Mouse (Mus musculus) gastrocnemius, postnatal 14 days (tissue): ENCODE measurements around the gene Trem3. TPM values are rescaled to one million over a fixed set of nuclear protein-coding genes. Genes with fewer than 3 reads are reported as not detected.

Experiments
- DNase-seq: peaks from one replicate; pipeline ENCODE4 v3.0.0; 2021; ENCODE audit warnings: mixed read lengths
- intact Hi-C: fragments of 180-260 bp; cut with DNase I; formaldehyde crosslinking; loops from one replicate; pipeline ENCODE4 v1.15.1; 2025; ENCODE audit warnings: low total_unique reads
- total RNA-seq, 2 experiments: library from RNA; stranded (reverse); gene quantifications; 2 replicates each; pipeline ENCODE4 v1.2.3; 2021

Trem3 gene
- total RNA-seq, 2 experiments from 2014 or later, result not detected

GRCm38 (mm10) chr17:48267591-48267990 is 20.0 kb downstream of the Trem3 start:
- no peak for DNase-seq
- intact Hi-C loops, result no loop called here

- no peak for DNase-seq
- intact Hi-C loops, result no loop called here
Observed at GRCm38 (mm10) chr17:48268276-48268675, 20.7 kb downstream of the Trem3 start.

- intact Hi-C loops, result loop anchor here (10.0 kb wide), 1 partner anchor 335 kb away; no protein-coding TSS in a partner anchor
- no peak for DNase-seq
Observed at GRCm38 (mm10) chr17:48269833-48270232, 22.3 kb downstream of the Trem3 start.

- intact Hi-C loops, result loop anchor here (10.0 kb wide), 1 partner anchor 333 kb away; no protein-coding TSS in a partner anchor
- DNase-seq, result no peak
Observed at GRCm38 (mm10) chr17:48272158-48272557, 24.6 kb downstream of the Trem3 start.

GRCm38 (mm10) chr17:48272598-48272997 is 25.0 kb downstream of the Trem3 start:
- intact Hi-C loops, result loop anchor here (10.0 kb wide), 1 partner anchor 332 kb away; no protein-coding TSS in a partner anchor
- DNase-seq, result no peak

- intact Hi-C loops, result loop anchor here (2.0 to 10.0 kb wide), 2 partner anchors 67 to 331 kb away; no protein-coding TSS in a partner anchor
Observed at GRCm38 (mm10) chr17:48274098-48274497, 26.5 kb downstream of the Trem3 start.

GRCm38 (mm10) chr17:48274885-48275284 is 27.3 kb downstream of the Trem3 start:
- intact Hi-C loops, result loop anchor here (2.0 to 10.0 kb wide), 2 partner anchors 66 to 330 kb away; no protein-coding TSS in a partner anchor
- peak; percentile 67 for DNase-seq

More at GRCm38 (mm10) chr17:48274098-48274497, 26.5 kb downstream of the Trem3 start:
- no peak for DNase-seq

- intact Hi-C loops, result loop anchor here (2.0 to 10.0 kb wide), 2 partner anchors 65 to 329 kb away; no protein-coding TSS in a partner anchor
- no peak for DNase-seq
Observed at GRCm38 (mm10) chr17:48275736-48276135, 28.2 kb downstream of the Trem3 start.

- DNase-seq, result no peak
- intact Hi-C loops, result loop anchor here (10.0 kb wide), 1 partner anchor 326 kb away; no protein-coding TSS in a partner anchor
Observed at GRCm38 (mm10) chr17:48278381-48278780, 30.8 kb downstream of the Trem3 start.

- DNase-seq, result no peak
- intact Hi-C loops, result loop anchor here (10.0 kb wide), 1 partner anchor 326 kb away; no protein-coding TSS in a partner anchor
Observed at GRCm38 (mm10) chr17:48279002-48279401, 31.4 kb downstream of the Trem3 start.

GRCm38 (mm10) chr17:48280943-48281738 is 33.6 kb downstream of the Trem3 start:
- DNase-seq, result no peak
- intact Hi-C loops, result no loop called here

- intact Hi-C loops, result no loop called here
- no peak for DNase-seq
Observed at GRCm38 (mm10) chr17:48281739-48282085, 34.1 kb downstream of the Trem3 start.

GRCm38 (mm10) chr17:48286765-48287164 is 39.2 kb downstream of the Trem3 start:
- intact Hi-C loops, result no loop called here
- no peak for DNase-seq

GRCm38 (mm10) chr17:48287276-48287675 is 39.7 kb downstream of the Trem3 start:
- intact Hi-C loops, result no loop called here
- no peak for DNase-seq

GRCm38 (mm10) chr17:48293500-48294194 is 46.1 kb downstream of the Trem3 start:
- intact Hi-C loops, result no loop called here
- DNase-seq, result no peak

GRCm38 (mm10) chr17:48299203-48299602 is 51.6 kb downstream of the Trem3 start, which contains the start of gene Treml2:
Gene Treml2, plus strand, starts transcription at chr17:48299498.
- no peak for DNase-seq
- intact Hi-C loops, result no loop called here

- no peak for DNase-seq
- intact Hi-C loops, result no loop called here
Observed at GRCm38 (mm10) chr17:48299756-48300155, 52.2 kb downstream of the Trem3 start.

GRCm38 (mm10) chr17:48300199-48300598 is 52.6 kb downstream of the Trem3 start:
- no peak for DNase-seq
- intact Hi-C loops, result no loop called here

GRCm38 (mm10) chr17:48300861-48301260 is 53.3 kb downstream of the Trem3 start:
- intact Hi-C loops, result no loop called here
- no peak for DNase-seq

- intact Hi-C loops, result no loop called here
- DNase-seq, result no peak
Observed at GRCm38 (mm10) chr17:48301792-48302191, 54.2 kb downstream of the Trem3 start.
